ENCODE assay signal across 9 mouse cellular contexts in the genomic region with DNA sequence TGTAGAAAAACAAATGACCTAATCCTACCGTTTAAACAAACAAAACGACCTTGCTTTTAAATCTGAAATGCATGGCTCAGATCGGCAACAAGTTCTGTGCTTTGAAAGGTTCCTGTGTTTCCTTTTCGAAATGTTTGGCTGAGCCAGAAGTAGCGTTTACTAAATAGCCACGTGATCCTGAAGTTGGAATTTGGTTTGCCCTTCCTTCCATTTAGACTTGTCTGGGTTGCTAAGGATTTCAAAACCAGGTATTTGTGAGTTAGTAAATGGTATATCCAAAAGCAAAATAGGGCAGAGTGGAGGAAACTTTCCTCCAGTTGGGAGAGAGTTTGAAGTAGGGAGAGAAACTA.
DNase-seq lines count a peak whose midpoint lies in the region; ATAC-seq and TF ChIP-seq lines count a peak whose summit lies in the region.
"Had no signal": no experiment of that assay in that cellular context is flagged by ENCODE, and none has a peak within 500 bp of the region (broad histone marks: within the 10 kb centered on the region; RNA-seq: fewer than 3 reads in every experiment).

No protein-coding gene starts in this region.

- peaks cover 32% of the 10 kb centered on the region for H3K4me1 ChIP-seq in forebrain, embryonic 10.5 days
- peaks cover 3% of the 10 kb centered on the region; the same call in 1 of the 2 replicates for H3K4me1 ChIP-seq in forebrain, postnatal 0 days (ENCODE audit: insufficient read depth)
- H3K4me1 ChIP-seq in lung, adult 2 months (ENCODE audit: control insufficient read depth, insufficient read depth, low read length): peaks cover 2% of the 10 kb centered on the region; the same call in 1 of the 2 replicates
- peaks cover 22% of the 10 kb centered on the region for H3K4me1 ChIP-seq in kidney, embryonic 16.5 days (ENCODE audit: insufficient read depth, low read length)
- H3K4me1 ChIP-seq in olfactory bulb, adult 2 months (ENCODE audit: control insufficient read depth, insufficient read depth, low read length): peaks cover 19% of the 10 kb centered on the region

- H3K36me3 ChIP-seq in forebrain, embryonic 10.5 days (replicated peaks): peaks cover 36% of the 10 kb centered on the region
- H3K36me3 ChIP-seq in forebrain, postnatal 0 days (ENCODE audit: insufficient read depth): no peaks in the 10 kb centered on the region
- H3K36me3 ChIP-seq in kidney, embryonic 16.5 days (ENCODE audit: insufficient read depth, low read length): peaks cover 27% of the 10 kb centered on the region

- TF ChIP-seq CTCF in forebrain, postnatal 0 days (IDR thresholded peaks at IDR 0.05; ENCODE audit: low read depth): no peak
- TF ChIP-seq CTCF in lung, adult 2 months (IDR thresholded peaks at IDR 0.05; ENCODE audit: insufficient read depth, low read length): no peak
- TF ChIP-seq CTCF in olfactory bulb, adult 2 months (IDR thresholded peaks at IDR 0.05; ENCODE audit: insufficient read depth, low read depth, low read length): no peak

- peaks cover 38% of the 10 kb centered on the region for H3K27me3 ChIP-seq in forebrain, embryonic 10.5 days (ENCODE audit: poor library complexity, severe bottlenecking)
- no peaks in the 10 kb centered on the region; the same call in 1 of the 2 replicates for H3K27me3 ChIP-seq in forebrain, postnatal 0 days (ENCODE audit: insufficient read depth, low read length)
- no peaks in the 10 kb centered on the region for H3K27me3 ChIP-seq in kidney, embryonic 16.5 days (ENCODE audit: insufficient read depth, low read length)

- peak overlapping the region; percentile 84; the same call in 1 of the 2 replicates for H3K27ac ChIP-seq in forebrain, embryonic 10.5 days
- no peak overlapping the region for H3K27ac ChIP-seq in forebrain, postnatal 0 days (ENCODE audit: low read depth, low read length)
- H3K27ac ChIP-seq in kidney, embryonic 16.5 days (ENCODE audit: low read length): peak overlapping the region; percentile 41; the same call in 1 of the 2 replicates
- 0 out of 2 replicates have a peak overlapping the region, but pooled peaks have one; percentile 27 for H3K27ac ChIP-seq in olfactory bulb, adult 2 months (ENCODE audit: insufficient read depth, low read depth, low read length)

- DNase-seq in forebrain, embryonic 10.5 days (ENCODE audit: extremely low spot score, low spot score): no peak
- no peak for DNase-seq in forebrain, postnatal 0 days
- DNase-seq in lung, adult 2 months: no peak
- no peak for DNase-seq in lung, postnatal 4 days
- no peak for DNase-seq in urinary bladder, postnatal 10 days (ENCODE audit: low spot score)
- no peak for DNase-seq in Muller cell, postnatal 12 days (ENCODE audit: inconsistent ontology term)

- ATAC-seq in forebrain, postnatal 0 days: no peak
- no peak for ATAC-seq in kidney, embryonic 16.5 days (ENCODE audit: low FRiP score, low TSS enrichment)
- ATAC-seq: activated CD4-positive, CD25-positive, alpha-beta regulatory T cell, adult 4 months had no signal

- H3K4me2 ChIP-seq in forebrain, postnatal 0 days (ENCODE audit: low read depth): no peak overlapping the region
- peak overlapping the region; percentile 80 for H3K4me2 ChIP-seq in kidney, embryonic 16.5 days (replicated peaks; ENCODE audit: low read depth, low read length)

- TF ChIP-seq POLR2A in lung, adult 2 months (IDR thresholded peaks at IDR 0.05; ENCODE audit: borderline replicate concordance, extremely low read depth, low read depth, low read length): no peak
- TF ChIP-seq POLR2A in olfactory bulb, adult 2 months (IDR thresholded peaks at IDR 0.05; ENCODE audit: insufficient read depth, low read depth, low read length): no peak

- H3K4me3 ChIP-seq in forebrain, embryonic 10.5 days: no peak overlapping the region
- H3K4me3 ChIP-seq in forebrain, postnatal 0 days (ENCODE audit: low read depth, low read length): no peak overlapping the region
- peak overlapping the region; percentile 11 for H3K4me3 ChIP-seq in lung, adult 2 months (replicated peaks; ENCODE audit: extremely low read depth, low read depth, low read length)
- H3K4me3 ChIP-seq in kidney, embryonic 16.5 days (ENCODE audit: low read length): peak overlapping the region; percentile 53
- no peak overlapping the region for H3K4me3 ChIP-seq in olfactory bulb, adult 2 months (ENCODE audit: insufficient read depth, low read depth, low read length)

- H3K9ac ChIP-seq in forebrain, postnatal 0 days: no peak overlapping the region
- peak overlapping the region; percentile 48; the same call in 1 of the 2 replicates for H3K9ac ChIP-seq in kidney, embryonic 16.5 days (replicated peaks; ENCODE audit: low read length)

- 44% methylated on average over 6 of the region's 6 CpGs for WGBS in forebrain, embryonic 10.5 days
- 25% methylated on average over 6 of the region's 6 CpGs for WGBS in forebrain, postnatal 0 days
- 5% methylated on average over 6 of the region's 6 CpGs for WGBS in lung, adult 2 months
- 9% methylated on average over 6 of the region's 6 CpGs for WGBS in kidney, embryonic 16.5 days
- WGBS in olfactory bulb, adult 2 months: 17% methylated on average over 6 of the region's 6 CpGs

- H3K9me3 ChIP-seq in forebrain, embryonic 10.5 days: 0 out of 2 replicates have a peak, but pooled peaks cover 4% of the 10 kb centered on the region
- no peaks in the 10 kb centered on the region for H3K9me3 ChIP-seq in forebrain, postnatal 0 days (ENCODE audit: low read length)
- peaks cover 4% of the 10 kb centered on the region; the same call in 1 of the 2 replicates for H3K9me3 ChIP-seq in kidney, embryonic 16.5 days (ENCODE audit: low read length)

Comparison
In these comparisons a context has a peak if more than half of its experiments do, and no peak if none do; other contexts are left out.
1. H3K4me3 ChIP-seq: peak in lung, adult 2 months (single experiment) and kidney, embryonic 16.5 days (single experiment); none in forebrain, embryonic 10.5 days (single experiment), forebrain, postnatal 0 days (single experiment) and olfactory bulb, adult 2 months (single experiment).